ENCODE assay signal across 10 mouse cellular contexts in genomic region chr8:9770999-9771605, GRCm38 (mm10). TPM values are rescaled to one million over a fixed set of nuclear protein-coding genes. Genes with fewer than 3 reads are reported as not detected.
DNase-seq lines count a peak whose midpoint lies in the region; ATAC-seq and TF ChIP-seq lines count a peak whose summit lies in the region.
"Had no signal": no experiment of that assay in that cellular context is flagged by ENCODE, and none has a peak within 500 bp of the region (broad histone marks: within the 10 kb centered on the region; RNA-seq: fewer than 3 reads in every experiment).

Gene Fam155a, minus strand, starts transcription at chr8:9771161.

- H3K4me3 ChIP-seq in ES-E14 (ENCODE audit: insufficient read depth in 1 of 2, low read depth in 1 of 2, low read length in 2 of 2, poor library complexity in 1 of 2, severe bottlenecking in 1 of 2), result peak within 1 kb of the TSS; percentile 50 to 70
- H3K4me3 ChIP-seq in forebrain, embryonic 11.5 days (ENCODE audit: low read depth, low read length), result peak within 1 kb of the TSS; percentile 59
- peak within 1 kb of the TSS; percentile 17 for H3K4me3 ChIP-seq in liver, postnatal 0 days (ENCODE audit: low read depth, low read length)

- ATAC-seq in forebrain, embryonic 11.5 days (replicated peaks; ENCODE audit: low FRiP score), result peak; percentile 72
- ATAC-seq in liver, postnatal 0 days, result no peak

- H3K27me3 ChIP-seq in forebrain, embryonic 11.5 days (ENCODE audit: control insufficient read depth, insufficient read depth, low read length), result peaks cover 17% of the 10 kb centered on the region
- H3K27me3 ChIP-seq in liver, postnatal 0 days (ENCODE audit: insufficient read depth, low read length), result peaks cover 39% of the 10 kb centered on the region

- no peak within 1 kb of the TSS for H3K27ac ChIP-seq in ES-E14 (ENCODE audit: insufficient read depth, low read depth, low read length, poor library complexity, severe bottlenecking)
- H3K27ac ChIP-seq in forebrain, embryonic 11.5 days (ENCODE audit: low read depth, low read length), result peak within 1 kb of the TSS; percentile 37; the same call in 1 of the 2 replicates
- H3K27ac ChIP-seq in liver, postnatal 0 days (ENCODE audit: low read depth), result no peak within 1 kb of the TSS

- no peak for TF ChIP-seq CTCF in liver, postnatal 0 days (IDR thresholded peaks at IDR 0.05; ENCODE audit: low read depth)

- in situ Hi-C loops in ES-E14 (cut with MboI; ENCODE audit: low sequenced_read_pairs in 2 of 2, unreplicated experiment in 2 of 2), result no loop called here

- DNase-seq in gastrocnemius, postnatal 10 days, result peak; percentile 8
- no peak for DNase-seq in gastrocnemius, postnatal 4 days (ENCODE audit: low spot score in 2 of 2)
- DNase-seq in ES-E14 (ENCODE audit: low read depth, low spot score), result no peak
- DNase-seq in forebrain, embryonic 11.5 days (ENCODE audit: low spot score), result peak; percentile 65
- peak; percentile 33 to 50 for DNase-seq in layer of hippocampus, adult 8-10 months (ENCODE audit: low spot score in 2 of 2)
- DNase-seq in liver, postnatal 0 days, result no peak
- no peak for DNase-seq in spleen, adult 12 weeks (ENCODE audit: low spot score)
- no peak for DNase-seq in spleen, adult 18-20 months

- H3K9ac ChIP-seq in ES-E14 (ENCODE audit: insufficient read depth, low read depth, low read length, poor library complexity, severe bottlenecking), result 0 out of 2 replicates have a peak within 1 kb of the TSS, but pooled peaks have one; percentile 6
- peak within 1 kb of the TSS; percentile 58 for H3K9ac ChIP-seq in forebrain, embryonic 11.5 days (ENCODE audit: low read length)
- no peak within 1 kb of the TSS for H3K9ac ChIP-seq in liver, postnatal 0 days (replicated peaks)

- H3K4me1 ChIP-seq in ES-E14 (ENCODE audit: control insufficient read depth in 2 of 2, insufficient read depth in 2 of 2, low read length in 2 of 2, poor library complexity in 1 of 2), result no peaks in the 10 kb centered on the region; a peak in 1 of 4 replicates
- H3K4me1 ChIP-seq in forebrain, embryonic 11.5 days (replicated peaks; ENCODE audit: control insufficient read depth, insufficient read depth, low read length), result peaks cover 2% of the 10 kb centered on the region; the same call in 1 of the 2 replicates
- peaks cover 3% of the 10 kb centered on the region; the same call in 1 of the 2 replicates for H3K4me1 ChIP-seq in liver, postnatal 0 days (ENCODE audit: insufficient read depth)

- H3K4me2 ChIP-seq in forebrain, embryonic 11.5 days (ENCODE audit: low read depth, low read length, severe bottlenecking), result peak within 1 kb of the TSS; percentile 95
- peak within 1 kb of the TSS; percentile 47 for H3K4me2 ChIP-seq in liver, postnatal 0 days (ENCODE audit: low read depth, low read length)

- WGBS in forebrain, embryonic 11.5 days, result under 1% methylated on average over 18 of the region's 29 CpGs
- WGBS in liver, postnatal 0 days (ENCODE audit: insufficient replicate concordance), result 3% methylated on average over 24 of the region's 29 CpGs

- H3K9me3 ChIP-seq in ES-E14 (ENCODE audit: control insufficient read depth, insufficient read depth, low read depth, low read length), result no peaks in the 10 kb centered on the region
- H3K9me3 ChIP-seq in forebrain, embryonic 11.5 days (ENCODE audit: control insufficient read depth, low read length), result no peaks in the 10 kb centered on the region
- no peaks in the 10 kb centered on the region for H3K9me3 ChIP-seq in liver, postnatal 0 days (ENCODE audit: low read length)

- no peaks in the 10 kb centered on the region for H3K36me3 ChIP-seq in ES-E14 (ENCODE audit: control insufficient read depth, insufficient read depth, low read length, poor library complexity, severe bottlenecking)
- no peaks in the 10 kb centered on the region for H3K36me3 ChIP-seq in forebrain, embryonic 11.5 days (ENCODE audit: control insufficient read depth, insufficient read depth, low read length)
- H3K36me3 ChIP-seq in liver, postnatal 0 days (replicated peaks; ENCODE audit: insufficient read depth, low read length), result no peaks in the 10 kb centered on the region

- TF ChIP-seq EP300 in liver, postnatal 0 days (IDR thresholded peaks at IDR 0.05; ENCODE audit: low read depth), result no peak

TF ChIP-seq in ES-E14, 5 proteins besides CTCF, POLR2A, EP300 and RAD21:
- TF ChIP-seq ZNF384 (IDR thresholded peaks at IDR 0.05; ENCODE audit: low read depth, low read length), result no peak
- TF ChIP-seq MAFK (IDR thresholded peaks at IDR 0.05; ENCODE audit: insufficient read depth, low read depth, low read length), result no peak
- TF ChIP-seq CHD2 (IDR thresholded peaks at IDR 0.05; ENCODE audit: low read depth, low read length), result no peak
- TF ChIP-seq ZC3H11A (IDR thresholded peaks at IDR 0.05; ENCODE audit: borderline replicate concordance, low read depth, low read length), result no peak
- no peak for TF ChIP-seq HCFC1 (IDR thresholded peaks at IDR 0.05; ENCODE audit: borderline replicate concordance, insufficient read depth, low read length)

RNA-seq across cellular contexts. Expression of gene Fam155a, which starts in this region (rescaled TPM):
- total RNA-seq in gastrocnemius, postnatal 10 days (2021), result 1 to 10 TPM in 1 of 2 experiments, under 1 TPM in 1; 0.75 to 1.0 TPM
- total RNA-seq in gastrocnemius, postnatal 4 days (2021), result 1 to 10 TPM; 1.1 to 1.2 TPM
- 0.04 TPM in 1 of 2 replicates, not detected in the other for total RNA-seq in ES-E14 (2012; rRNA removed)
- polyA plus RNA-seq in forebrain, embryonic 11.5 days (2014; fragmentation: Nextera tagmentation; extraction: Ambion mirVana), result 3.2 and 3.4 TPM in 2 replicates
- 100 to 1,000 TPM; 108 to 119 (median 115) TPM for total RNA-seq in layer of hippocampus, adult 8-10 months (2022)
- not detected in 2 replicates for polyA plus RNA-seq in liver, postnatal 0 days (2015; fragmentation: Nextera tagmentation; extraction: Ambion mirVana)
- polyA plus RNA-seq: C2C12; spleen, adult 2 months had no signal

Comparison
In these comparisons a context has a peak if more than half of its experiments do, and no peak if none do; other contexts are left out.
1. RNA of gene Fam155a (total RNA-seq): 108 to 119 TPM in layer of hippocampus, adult 8-10 months; 1.1 to 1.2 TPM in gastrocnemius, postnatal 4 days, 0.75 to 1.0 TPM in gastrocnemius, postnatal 10 days and 0.04 TPM in ES-E14; every median in the first group is over 10 times any median in the second.
2. DNase-seq: peak in gastrocnemius, postnatal 10 days (single experiment), forebrain, embryonic 11.5 days (single experiment) and layer of hippocampus, adult 8-10 months (2 of 2); none in gastrocnemius, postnatal 4 days (0 of 2), ES-E14 (single experiment), liver, postnatal 0 days (single experiment), spleen, adult 12 weeks (single experiment) and spleen, adult 18-20 months (0 of 2).
3. Peak in every context shown above with its lines, with median percentiles within 50 percentile points of each other: H3K4me3 ChIP-seq.